Mouse (Mus musculus): ENCODE results near the gene Anxa4.

Gene Anxa4

DNA sequence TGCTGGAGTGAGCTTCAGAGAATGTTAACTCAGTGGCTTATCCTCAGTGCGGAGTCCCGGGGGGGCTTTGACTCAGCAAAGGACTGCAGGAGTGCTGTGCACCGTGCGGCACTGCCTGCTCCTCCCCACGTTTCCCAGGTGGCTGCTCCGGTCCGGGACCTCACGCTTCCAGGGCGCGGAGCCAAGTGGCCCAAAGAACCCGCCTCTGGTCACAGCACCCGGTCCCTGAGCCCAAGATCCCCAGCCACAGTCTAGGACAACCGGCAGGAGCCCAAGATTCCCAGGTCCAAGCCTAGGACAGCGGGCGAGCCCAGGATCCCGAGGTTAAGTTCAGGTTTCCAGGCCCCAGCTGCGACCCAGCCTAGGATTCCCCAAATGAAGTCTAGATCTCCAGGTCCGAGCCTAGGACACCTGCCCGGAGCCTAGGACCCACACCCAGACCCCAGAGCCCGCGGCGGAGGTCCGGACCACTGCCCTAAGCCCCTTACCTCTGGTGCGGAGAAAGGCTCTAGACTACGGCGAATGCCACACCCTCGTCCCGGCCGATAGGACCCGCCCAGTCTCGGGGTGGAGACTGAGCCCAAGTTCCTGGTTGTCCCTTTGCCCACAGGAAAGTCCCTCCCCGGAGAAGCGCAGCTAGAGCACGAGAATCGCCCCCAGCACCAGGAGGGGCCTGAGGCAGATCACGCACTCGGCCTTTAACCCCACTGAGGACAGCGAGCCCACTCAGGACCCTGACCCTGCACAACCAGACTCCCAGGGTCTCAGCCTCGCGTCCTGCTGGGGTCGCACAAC lies at the start of gene Anxa4:
Anxa4 (minus strand) TSS at position 564 of the 795 bp plus-strand sequence.
- no peak for DNase-seq

DNA sequence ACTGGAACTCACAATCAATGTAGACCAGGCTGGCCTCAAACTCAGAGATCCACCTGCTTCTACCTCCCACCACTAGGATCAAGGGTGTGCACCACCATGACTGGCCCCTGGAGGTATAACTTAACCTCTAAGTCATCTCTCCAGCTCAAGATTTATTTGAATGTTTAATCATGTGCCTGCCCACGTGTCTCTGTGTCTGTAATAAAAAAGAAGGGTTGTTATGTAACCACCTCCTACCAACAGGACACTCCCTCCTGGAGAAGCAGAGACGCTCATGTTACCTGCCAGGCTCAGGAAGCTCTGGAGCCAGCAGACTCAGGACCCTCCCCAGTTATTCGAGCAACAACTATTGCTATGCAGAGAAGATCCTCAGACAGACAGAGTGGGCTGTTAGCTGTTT lies 48.6 kb upstream of the Anxa4 start:
- DNase-seq, result no peak

GRCm38 (mm10) chr6:86839089-86839488 lies 45.7 kb upstream of the Anxa4 start:
- no peak for DNase-seq

DNA sequence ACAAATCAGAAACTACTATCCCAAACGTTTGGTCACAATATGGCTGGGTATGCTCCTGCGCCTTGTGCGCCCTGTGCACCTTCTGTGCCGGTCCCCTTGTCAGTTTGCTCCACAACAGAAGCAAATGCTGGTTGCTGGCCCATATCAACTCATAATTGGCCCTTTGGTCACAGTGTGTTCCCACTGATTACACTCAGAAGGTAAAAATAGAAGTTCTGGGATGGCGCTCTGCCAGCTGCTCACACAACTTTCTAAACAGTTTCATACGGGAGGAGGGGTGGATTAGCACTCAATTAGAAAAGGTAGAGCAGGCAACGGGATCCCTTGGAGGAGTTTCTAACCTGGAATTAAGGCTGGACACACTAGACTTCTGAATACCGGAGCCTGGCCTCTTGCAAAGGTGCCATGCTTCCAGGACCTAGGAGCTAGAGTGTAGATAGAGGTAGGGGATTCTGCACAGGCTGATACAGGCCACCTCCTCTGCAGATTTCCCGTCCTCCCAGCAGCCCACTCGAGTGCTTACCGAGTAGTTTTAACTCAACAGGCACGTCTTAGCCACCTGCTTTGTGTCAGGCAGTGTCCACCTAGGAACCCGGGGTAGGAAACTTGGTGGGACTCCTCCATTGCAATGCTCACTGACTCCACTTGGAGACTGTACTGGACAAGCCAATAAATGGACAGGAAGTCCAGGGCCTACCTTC lies 39.6 kb upstream of the Anxa4 start:
- DNase-seq, result no peak

GRCm38 (mm10) chr6:86830738-86831500 lies 37.5 kb upstream of the Anxa4 start:
- DNase-seq, result no peak

- DNase-seq, result no peak
Measured at GRCm38 (mm10) chr6:86829768-86830167, 36.4 kb upstream of the Anxa4 start.

GRCm38 (mm10) chr6:86827432-86827831 lies 34.0 kb upstream of the Anxa4 start:
- DNase-seq, result no peak

DNA sequence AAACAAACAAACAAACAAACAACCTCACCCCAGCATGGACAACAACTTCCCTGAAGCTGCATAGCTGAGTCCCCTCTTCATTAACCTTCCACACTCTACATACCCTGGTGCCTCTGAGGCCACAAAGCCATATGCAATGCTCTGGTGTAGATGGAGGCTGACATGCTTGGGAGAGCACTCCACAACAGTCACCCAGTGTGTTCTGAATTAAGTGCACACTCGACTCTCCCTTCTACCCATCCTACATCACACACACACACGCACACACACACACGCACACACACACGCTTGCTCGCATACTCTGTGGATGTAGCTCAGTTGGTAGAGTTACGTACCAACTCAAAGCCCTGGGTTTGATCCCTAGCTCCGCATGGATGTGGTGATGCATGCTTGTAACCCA lies 31.0 kb upstream of the Anxa4 start:
- no peak for DNase-seq

GRCm38 (mm10) chr6:86823824-86824223 lies 30.4 kb upstream of the Anxa4 start:
- no peak for DNase-seq

GRCm38 (mm10) chr6:86823051-86823431 lies 29.7 kb upstream of the Anxa4 start:
- DNase-seq, result no peak

- peak; percentile 82 for DNase-seq
Measured at GRCm38 (mm10) chr6:86822285-86823050, 29.1 kb upstream of the Anxa4 start.

DNA sequence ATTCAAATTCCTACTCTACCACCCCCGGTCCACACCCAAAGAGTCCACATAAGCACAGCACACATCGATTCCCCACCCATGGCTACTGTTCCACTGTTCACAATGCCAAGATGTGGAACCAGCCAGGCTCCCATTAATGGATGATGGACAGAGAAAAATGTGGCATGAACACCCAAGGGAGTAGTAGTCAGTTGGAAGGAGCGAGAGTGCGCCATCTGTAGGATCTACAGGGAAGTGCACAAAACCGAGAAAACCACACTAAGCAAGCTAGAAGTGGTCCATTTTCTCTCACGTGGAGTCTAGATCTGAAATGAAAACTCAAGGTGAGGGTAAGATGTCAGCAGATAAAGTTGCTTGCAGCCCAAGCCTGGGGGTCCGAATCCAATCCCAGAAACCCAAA lies 27.3 kb upstream of the Anxa4 start:
- no peak for DNase-seq

- DNase-seq, result no peak
Measured at GRCm38 (mm10) chr6:86819926-86820325, 26.5 kb upstream of the Anxa4 start.

DNA sequence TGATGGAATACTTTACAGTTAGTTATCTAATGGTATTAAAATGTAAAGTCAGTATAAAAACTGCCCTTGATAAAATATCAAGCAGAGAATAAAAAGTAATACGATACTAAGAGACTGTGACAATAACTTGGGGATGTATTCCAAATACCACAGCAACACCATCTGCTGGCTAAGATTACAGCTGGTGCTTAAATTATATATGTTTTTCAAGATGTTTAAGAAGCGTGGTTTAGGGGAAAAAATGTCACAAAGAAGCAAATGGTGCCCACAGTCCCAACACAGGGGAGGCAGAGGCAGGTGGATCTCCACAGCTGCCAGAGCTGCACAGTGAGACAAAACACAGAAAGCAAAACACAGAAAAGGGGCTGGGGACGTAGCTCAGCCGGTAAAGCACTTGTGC lies 25.5 kb upstream of the Anxa4 start:
- no peak for DNase-seq

GRCm38 (mm10) chr6:86816586-86816985 lies 23.2 kb upstream of the Anxa4 start:
- DNase-seq, result no peak

- DNase-seq, result no peak
Measured at GRCm38 (mm10) chr6:86815436-86815835, 22.1 kb upstream of the Anxa4 start.

- no peak for DNase-seq
Measured at GRCm38 (mm10) chr6:86814926-86815325, 21.5 kb upstream of the Anxa4 start.

- DNase-seq, result peak; percentile 59
Measured at GRCm38 (mm10) chr6:86813341-86813740, 20.0 kb upstream of the Anxa4 start.

DNA sequence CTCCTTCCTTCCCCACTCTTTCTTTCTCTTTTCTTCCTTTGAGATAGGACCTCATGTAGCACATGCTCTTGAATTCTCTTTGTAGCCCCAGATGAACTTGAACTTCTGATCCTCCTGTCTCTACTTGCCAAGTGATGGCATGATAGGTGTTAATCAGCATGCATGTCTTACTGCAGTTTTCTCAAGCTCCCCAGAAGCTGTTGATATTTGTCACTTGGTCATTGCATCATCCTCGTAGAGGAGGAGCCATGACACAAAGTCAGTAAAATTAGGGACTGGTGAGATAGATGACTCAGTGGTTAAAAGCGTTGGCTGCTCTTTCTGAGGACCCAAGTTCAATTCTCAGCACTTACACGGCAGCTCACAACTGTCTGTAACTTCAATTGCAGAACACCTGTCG lies 19.5 kb upstream of the Anxa4 start:
- no peak for DNase-seq

DNA sequence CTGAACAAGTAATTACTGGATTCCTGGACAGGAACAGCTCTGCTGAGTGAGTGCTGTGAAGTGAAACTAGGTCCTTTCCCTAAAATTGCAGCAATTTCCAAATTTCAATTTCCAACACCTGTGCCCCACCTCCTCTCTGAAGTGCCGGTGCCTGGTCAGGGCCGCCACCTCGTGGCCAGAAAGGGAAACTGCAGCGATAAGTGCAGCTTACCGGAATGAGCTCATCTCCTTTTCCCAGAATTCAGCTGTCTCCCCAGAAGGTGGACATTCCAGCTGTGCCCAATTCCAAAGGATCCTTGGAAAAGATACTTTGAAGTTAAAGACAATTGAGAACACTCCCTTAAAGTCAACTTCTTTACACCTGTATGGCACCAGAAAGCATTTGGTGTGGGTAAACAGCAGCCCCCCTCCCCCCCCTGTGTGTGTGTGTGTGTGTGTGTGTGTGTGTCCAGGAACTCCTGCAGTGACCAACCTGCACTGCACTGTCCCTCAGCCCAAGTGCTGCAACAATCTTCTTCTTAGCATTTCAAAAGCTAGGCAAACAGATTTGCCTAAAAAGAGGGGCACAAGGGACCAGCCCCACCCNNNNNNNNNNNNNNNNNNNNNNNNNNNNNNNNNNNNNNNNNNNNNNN lies 13.2 kb upstream of the Anxa4 start:
- peak; percentile 72 for DNase-seq

GRCm38 (mm10) chr6:86804646-86805045 lies 11.3 kb upstream of the Anxa4 start:
- no peak for DNase-seq

- DNase-seq, result no peak
Measured at GRCm38 (mm10) chr6:86801431-86801830, 8.0 kb upstream of the Anxa4 start.

Measured in cerebellum, adult 8-10 months (tissue).